ENCODE assay signal across 10 mouse cellular contexts in the genomic region with DNA sequence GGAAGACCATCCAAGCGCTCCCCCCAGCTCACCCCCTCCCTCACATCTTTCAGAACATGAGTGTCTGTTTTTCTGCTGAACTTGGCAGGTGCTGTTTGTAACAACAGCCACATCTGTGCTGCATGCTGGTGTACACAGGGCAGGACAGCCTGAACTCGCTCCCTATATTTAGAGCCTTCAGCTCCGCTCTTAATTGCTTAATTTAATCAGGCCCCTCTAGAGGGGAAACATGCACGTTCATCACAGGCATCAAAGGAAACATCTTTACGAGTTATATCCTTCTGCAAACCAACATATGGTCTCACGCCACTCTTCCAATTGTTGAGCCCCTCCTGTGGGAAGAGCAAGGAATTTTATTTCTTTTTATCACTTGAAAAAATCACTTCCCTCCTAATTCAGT. TPM values are rescaled to one million over a fixed set of nuclear protein-coding genes. Genes with fewer than 3 reads are reported as not detected.
DNase-seq lines count a peak whose midpoint lies in the region; ATAC-seq and TF ChIP-seq lines count a peak whose summit lies in the region.
"Had no signal": no experiment of that assay in that cellular context is flagged by ENCODE, and none has a peak within 500 bp of the region (broad histone marks: within the 10 kb centered on the region; RNA-seq: fewer than 3 reads in every experiment).

No protein-coding gene starts in this region.

- no peak overlapping the region for H3K4me3 ChIP-seq in kidney, embryonic 16.5 days (ENCODE audit: low read length)
- no peak overlapping the region for H3K4me3 ChIP-seq in embryonic facial prominence, embryonic 12.5 days
- no peak overlapping the region for H3K4me3 ChIP-seq in intestine, postnatal 0 days (ENCODE audit: low read depth, low read length)
- H3K4me3 ChIP-seq: megakaryocyte, embryonic 14.5 days had no signal

- peak overlapping the region; percentile 70 for H3K27ac ChIP-seq in kidney, embryonic 16.5 days (ENCODE audit: low read length)
- no peak overlapping the region for H3K27ac ChIP-seq in embryonic facial prominence, embryonic 12.5 days
- no peak overlapping the region for H3K27ac ChIP-seq in intestine, postnatal 0 days (ENCODE audit: low read depth, low read length)

- ATAC-seq in kidney, embryonic 16.5 days (ENCODE audit: low FRiP score, low TSS enrichment) = peak; percentile 88
- peak; percentile 81 for ATAC-seq in embryonic facial prominence, embryonic 12.5 days (ENCODE audit: insufficient number of reproducible peaks, insufficient read depth, low FRiP score, low TSS enrichment)
- no peak for ATAC-seq in intestine, postnatal 0 days

- no peaks in the 10 kb centered on the region for H3K9me3 ChIP-seq in kidney, embryonic 16.5 days (ENCODE audit: low read length)
- H3K9me3 ChIP-seq in embryonic facial prominence, embryonic 12.5 days = no peaks in the 10 kb centered on the region
- no peaks in the 10 kb centered on the region for H3K9me3 ChIP-seq in intestine, postnatal 0 days (ENCODE audit: control insufficient read depth)

- no peak overlapping the region for H3K4me2 ChIP-seq in kidney, embryonic 16.5 days (replicated peaks; ENCODE audit: low read depth, low read length)
- no peak overlapping the region for H3K4me2 ChIP-seq in embryonic facial prominence, embryonic 12.5 days (replicated peaks)
- H3K4me2 ChIP-seq in intestine, postnatal 0 days (replicated peaks; ENCODE audit: low read depth) = no peak overlapping the region

- DNase-seq in embryo, embryonic 11 days = peak; percentile 34
- DNase-seq in embryo, embryonic 9.5 days (ENCODE audit: extremely low spot score) = no peak
- no peak for DNase-seq in kidney, adult 11 months
- DNase-seq in cerebellum, adult 18-20 months = no peak
- no peak for DNase-seq in frontal cortex, postnatal 10 days (ENCODE audit: low spot score in 2 of 2)
- DNase-seq: adrenal gland, postnatal 25 days had no signal

- 44% methylated on average over 6 of the region's 6 CpGs for WGBS in kidney, embryonic 16.5 days
- WGBS in embryonic facial prominence, embryonic 12.5 days = 24% methylated on average over 6 of the region's 6 CpGs
- WGBS in intestine, postnatal 0 days = 52% methylated on average over 6 of the region's 6 CpGs

- no peaks in the 10 kb centered on the region for H3K27me3 ChIP-seq in kidney, embryonic 16.5 days (ENCODE audit: insufficient read depth, low read length)
- no peaks in the 10 kb centered on the region for H3K27me3 ChIP-seq in embryonic facial prominence, embryonic 12.5 days
- no peaks in the 10 kb centered on the region for H3K27me3 ChIP-seq in intestine, postnatal 0 days (replicated peaks; ENCODE audit: control insufficient read depth, insufficient read depth, low read length)

- no peak overlapping the region for H3K9ac ChIP-seq in kidney, embryonic 16.5 days (replicated peaks; ENCODE audit: low read length)
- H3K9ac ChIP-seq in embryonic facial prominence, embryonic 12.5 days = no peak overlapping the region
- H3K9ac ChIP-seq in intestine, postnatal 0 days (ENCODE audit: low read depth, low read length) = no peak overlapping the region

- peaks cover 5% of the 10 kb centered on the region; the same call in 1 of the 2 replicates for H3K36me3 ChIP-seq in kidney, embryonic 16.5 days (ENCODE audit: insufficient read depth, low read length)
- peaks cover 5% of the 10 kb centered on the region; the same call in 1 of the 2 replicates for H3K36me3 ChIP-seq in embryonic facial prominence, embryonic 12.5 days
- no peaks in the 10 kb centered on the region; the same call in 1 of the 2 replicates for H3K36me3 ChIP-seq in intestine, postnatal 0 days (ENCODE audit: control insufficient read depth, insufficient read depth)

- H3K4me1 ChIP-seq in kidney, embryonic 16.5 days (ENCODE audit: insufficient read depth, low read length) = peaks cover 44% of the 10 kb centered on the region
- H3K4me1 ChIP-seq in embryonic facial prominence, embryonic 12.5 days = peaks cover 51% of the 10 kb centered on the region
- 0 out of 2 replicates have a peak, but pooled peaks cover 3% of the 10 kb centered on the region for H3K4me1 ChIP-seq in intestine, postnatal 0 days (replicated peaks; ENCODE audit: control insufficient read depth, insufficient read depth, low read length)

- TF ChIP-seq CTCF in intestine, postnatal 0 days (IDR thresholded peaks at IDR 0.05; ENCODE audit: low read depth) = peak; percentile 20

RNA-seq across cellular contexts. Expression of a gene that starts 17.5 kb away (rescaled TPM):
- 38.3 and 42.8 TPM in 2 replicates for polyA plus RNA-seq in kidney, embryonic 16.5 days (2015; fragmentation: Nextera tagmentation; extraction: Ambion mirVana)
- 57.5 and 64.8 TPM in 2 replicates for polyA plus RNA-seq in embryonic facial prominence, embryonic 12.5 days (2016; fragmentation: Nextera tagmentation; extraction: Ambion mirVana)
- 27.3 and 27.4 TPM in 2 replicates for polyA plus RNA-seq in intestine, postnatal 0 days (2015; fragmentation: Nextera tagmentation; extraction: Ambion mirVana)
